Mouse (Mus musculus) pancreas, adult 10 weeks (tissue): ENCODE results near the gene Olfr1370. TPM values are rescaled to one million over a fixed set of nuclear protein-coding genes. Genes with fewer than 3 reads are reported as not detected.

ENCODE experiments used
- polyA plus RNA-seq: library from polyadenylated mRNA; stranded (reverse); fragments of 350-450 nt; fragmentation: Illumina TruSeq; extraction: RNeasy Lipid Tissue Mini Kit (QIAGEN cat#74804); gene quantifications from one replicate; pipeline ENCODE4 v1.2.3, GENCODE M21; 2015; ENCODE audit warnings: low read depth, low replicate concordance; ENCODE audit not compliant: insufficient read depth

The Olfr1370 gene
- not detected for polyA plus RNA-seq

GRCm38 (mm10) chr13:21074847-21075246 is at the start of gene Olfr1370:
TSS of gene Olfr1370 (minus strand) at chr13:21074947.

DNA sequence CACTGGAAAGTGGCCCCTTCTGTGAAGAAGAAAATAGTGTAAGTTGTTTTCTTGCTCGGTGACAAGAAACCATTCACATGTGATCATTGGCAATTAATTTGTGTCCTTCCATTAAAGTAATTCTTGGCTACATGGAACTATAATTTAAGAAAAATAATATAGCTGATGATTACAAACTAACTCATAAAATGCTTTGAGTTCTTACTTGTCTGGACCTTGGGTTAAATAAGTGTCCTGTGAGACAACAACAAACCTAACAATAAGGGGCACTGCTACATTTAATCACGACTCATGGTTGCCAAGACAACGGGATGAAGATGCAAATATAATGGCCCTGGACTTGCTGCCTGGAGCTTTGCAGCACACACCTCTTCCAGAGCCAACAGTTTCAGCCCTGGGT is 36.4 kb upstream of the Olfr1370 start, which contains the start of gene Olfr1369-ps1:
TSS of gene Olfr1369-ps1 (plus strand) at position 301 of the 400 bp plus-strand sequence.

Other genes with a start within 250 kb of the Olfr1370 start
- not detected for gene Olfr1369-ps1, start 36.5 kb upstream of the Olfr1370 start, polyA plus RNA-seq
- gene Olfr263, start 54.7 kb upstream of the Olfr1370 start, polyA plus RNA-seq = not detected
- not detected for gene Olfr1368, start 70.9 kb upstream of the Olfr1370 start, polyA plus RNA-seq
- 14.8 TPM for gene Trim27, start 104.5 kb upstream of the Olfr1370 start, polyA plus RNA-seq
- gene Gpx5, start 217.8 kb upstream of the Olfr1370 start, polyA plus RNA-seq = 1.3 TPM
- gene Gpx6, start 237.2 kb upstream of the Olfr1370 start, polyA plus RNA-seq = not detected